Mouse (Mus musculus) Patski (cell line): ENCODE results near the gene Dlgap4. TPM values are rescaled to one million over a fixed set of nuclear protein-coding genes. Genes with fewer than 3 reads are reported as not detected.
"Not testable (repeated sequence)": the region's sequence is repeated elsewhere in the genome, so short reads cannot be mapped to it uniquely, and the experiment has no call there.

ENCODE experiments used
- ATAC-seq: fragments of 100-300 bp; one replicate; pipeline ENCODE4 v1.8.0; 2021
- CTCF ChIA-PET: fragments of 350-600 bp; sonication (Branson Sonifier 250); formaldehyde crosslinking; loops from one replicate; lab custom pipeline; 2022; ENCODE audit warnings: inconsistent platforms; lab: Charles Lee
- POLR2A ChIA-PET: fragments of 350-600 bp; sonication (Branson Sonifier 250); formaldehyde crosslinking; loops from one replicate; lab custom pipeline; 2022; ENCODE audit warnings: antibody characterized with exemption, inconsistent platforms; lab: Charles Lee
- DNase-seq: peaks from one replicate; pipeline ENCODE4 v3.0.0-alpha.2; 2011; ENCODE audit warnings: low read depth, low spot score
- H3K27me3 ChIP-seq: fragments of 371-371 bp; one replicate; pipeline ENCODE4 v1.5.1; 2021
- CTCF ChIP-seq: fragments of 100-300 bp; IDR thresholded peaks from one replicate; pipeline ENCODE4 v1.5.1; 2021
- in situ Hi-C: fragments of 300-500 bp; cut with MboI; formaldehyde crosslinking; loops from 3 replicates; pipeline ENCODE4 v1.11.1; 2018; ENCODE audit warnings: low pct_unique_long_range_greater_than_20kb, mixed read lengths
- polyA plus RNA-seq: library from polyadenylated mRNA; unstranded; gene quantifications from one replicate; pipeline ENCODE4 v1.2.3, GENCODE M21; 2021

Dlgap4 gene
- polyA plus RNA-seq, 1 experiment from 2014 or later: 44.7 TPM

GRCm38 (mm10) chr2:156781836-156782480 lies 168.5 kb downstream of the Dlgap4 start:
- no peak for DNase-seq
- ChIA-PET CTCF (no interaction called here), POLR2A (no interaction called here)
- ATAC-seq: no peak
- TF ChIP-seq CTCF: no peak
- no peaks in the 10 kb centered on the region for H3K27me3 ChIP-seq
- in situ Hi-C loops: no loop called here

GRCm38 (mm10) chr2:156782481-156783348 lies 169.2 kb downstream of the Dlgap4 start:
- in situ Hi-C loops: no loop called here
- CTCF ChIA-PET: interaction anchor here (1.0 kb wide), 2 partner anchors 12 to 14 kb away, joined by 3 read pairs; no protein-coding TSS in a partner anchor
- no peak for DNase-seq

GRCm38 (mm10) chr2:156783349-156783728 lies 169.8 kb downstream of the Dlgap4 start:
- H3K27me3 ChIP-seq: no peaks in the 10 kb centered on the region
- CTCF ChIA-PET: interaction anchor here (1.0 kb wide), 2 partner anchors 11 to 13 kb away, joined by 3 read pairs; no protein-coding TSS in a partner anchor
- ATAC-seq (no peak), DNase-seq (no peak)
- TF ChIP-seq CTCF: no peak
- in situ Hi-C loops: no loop called here
- POLR2A ChIA-PET: no interaction called here

More at GRCm38 (mm10) chr2:156782481-156783348, 169.2 kb downstream of the Dlgap4 start:
- H3K27me3 ChIP-seq: no peaks in the 10 kb centered on the region
- TF ChIP-seq CTCF: no peak
- POLR2A ChIA-PET: no interaction called here
- no peak for ATAC-seq

- TF ChIP-seq CTCF: no peak
Observed at GRCm38 (mm10) chr2:156784016-156784585, 170.6 kb downstream of the Dlgap4 start.

GRCm38 (mm10) chr2:156784891-156785290 lies 171.4 kb downstream of the Dlgap4 start:
- no peak for TF ChIP-seq CTCF
- no peak for DNase-seq
- ATAC-seq: no peak
- in situ Hi-C loops: no loop called here
- ChIA-PET POLR2A (no interaction called here), CTCF (no interaction called here)
- no peaks in the 10 kb centered on the region for H3K27me3 ChIP-seq

More at GRCm38 (mm10) chr2:156784016-156784585, 170.6 kb downstream of the Dlgap4 start:
- ATAC-seq (no peak), DNase-seq (no peak)
- CTCF ChIA-PET: interaction anchor here (1.0 kb wide), 2 partner anchors 11 to 13 kb away, joined by 3 read pairs; no protein-coding TSS in a partner anchor
- no peaks in the 10 kb centered on the region for H3K27me3 ChIP-seq
- POLR2A ChIA-PET: no interaction called here
- in situ Hi-C loops: no loop called here

- DNase-seq, POLR2A ChIA-PET, in situ Hi-C loops, ATAC-seq, CTCF ChIA-PET, H3K27me3 ChIP-seq: not testable (repeated sequence)
Observed at GRCm38 (mm10) chr2:156786369-156786768, 172.9 kb downstream of the Dlgap4 start.

GRCm38 (mm10) chr2:156787090-156787775 lies 173.7 kb downstream of the Dlgap4 start:
- ChIA-PET CTCF (no interaction called here), POLR2A (no interaction called here)
- DNase-seq: no peak
- no peak for TF ChIP-seq CTCF
- in situ Hi-C loops: no loop called here
- H3K27me3 ChIP-seq: no peaks in the 10 kb centered on the region
- ATAC-seq: no peak

- in situ Hi-C loops: no loop called here
- peak; percentile 72 for TF ChIP-seq CTCF
- no peak for DNase-seq
- ChIA-PET POLR2A (no interaction called here), CTCF (no interaction called here)
- H3K27me3 ChIP-seq: peaks cover 1% of the 10 kb centered on the region
- no peak for ATAC-seq
Observed at GRCm38 (mm10) chr2:156787776-156788105, 174.2 kb downstream of the Dlgap4 start.

- POLR2A ChIA-PET: no interaction called here
- no peak for DNase-seq
- peaks cover 7% of the 10 kb centered on the region for H3K27me3 ChIP-seq
- CTCF ChIA-PET: no interaction called here
- no peak for TF ChIP-seq CTCF
- ATAC-seq: no peak
- in situ Hi-C loops: no loop called here
Observed at GRCm38 (mm10) chr2:156788836-156789235, 175.3 kb downstream of the Dlgap4 start.

GRCm38 (mm10) chr2:156798516-156798915 lies 185.0 kb downstream of the Dlgap4 start:
- no peak for DNase-seq
- ChIA-PET POLR2A (no interaction called here), CTCF (no interaction called here)
- TF ChIP-seq CTCF: no peak
- in situ Hi-C loops: no loop called here
- H3K27me3 ChIP-seq: no peaks in the 10 kb centered on the region
- ATAC-seq: no peak
